Mouse (Mus musculus) ES-CJ7 (cell line): ENCODE results near the gene Gpc6.
A peak's percentile ranks its signal among the peaks of the same experiment; 100 is the strongest.

Experiments
- DNase-seq: peaks from one replicate; pipeline ENCODE4 v3.0.0; 2011; ENCODE audit warnings: low read depth, low spot score

The Gpc6 gene

DNA sequence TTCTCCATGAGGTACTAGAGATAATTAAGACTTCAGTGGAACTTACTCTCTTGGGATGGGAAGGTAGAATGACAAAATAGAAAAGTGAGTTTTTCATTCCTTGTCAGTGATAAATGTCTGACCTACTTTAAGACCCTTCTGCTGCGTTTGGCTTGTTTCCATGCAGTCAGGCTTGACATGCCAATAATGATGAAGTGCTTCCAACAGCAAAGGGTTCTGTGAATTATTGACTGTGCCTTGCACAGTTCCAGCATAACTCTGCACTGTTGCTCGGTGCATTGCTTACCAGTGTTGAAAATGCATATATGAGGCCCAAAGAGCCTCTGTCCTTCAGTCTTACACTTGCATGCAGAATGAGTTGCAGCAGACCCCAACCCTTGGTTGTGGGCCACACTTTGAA is 548.3 kb downstream of the Gpc6 start:
- DNase-seq = no peak

DNA sequence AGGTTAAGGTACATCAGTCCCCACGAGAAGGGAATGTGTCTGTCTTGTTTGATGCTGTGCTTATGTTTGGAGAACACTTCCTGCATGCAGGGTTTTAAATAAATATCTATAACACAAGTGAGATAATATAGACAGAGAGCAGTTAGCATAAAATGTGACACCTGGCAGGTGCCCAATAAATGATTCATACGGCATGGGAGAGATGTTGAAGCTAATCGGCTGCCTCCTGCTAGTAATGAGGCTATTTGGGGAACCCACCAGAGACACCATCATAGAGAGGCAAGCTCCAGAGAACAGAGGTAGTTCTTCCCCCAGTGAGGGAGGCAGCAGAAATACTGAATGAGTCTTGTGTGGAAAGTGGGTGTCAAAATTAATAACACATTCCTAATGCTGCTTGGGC is 553.8 kb downstream of the Gpc6 start:
- no peak for DNase-seq

DNA sequence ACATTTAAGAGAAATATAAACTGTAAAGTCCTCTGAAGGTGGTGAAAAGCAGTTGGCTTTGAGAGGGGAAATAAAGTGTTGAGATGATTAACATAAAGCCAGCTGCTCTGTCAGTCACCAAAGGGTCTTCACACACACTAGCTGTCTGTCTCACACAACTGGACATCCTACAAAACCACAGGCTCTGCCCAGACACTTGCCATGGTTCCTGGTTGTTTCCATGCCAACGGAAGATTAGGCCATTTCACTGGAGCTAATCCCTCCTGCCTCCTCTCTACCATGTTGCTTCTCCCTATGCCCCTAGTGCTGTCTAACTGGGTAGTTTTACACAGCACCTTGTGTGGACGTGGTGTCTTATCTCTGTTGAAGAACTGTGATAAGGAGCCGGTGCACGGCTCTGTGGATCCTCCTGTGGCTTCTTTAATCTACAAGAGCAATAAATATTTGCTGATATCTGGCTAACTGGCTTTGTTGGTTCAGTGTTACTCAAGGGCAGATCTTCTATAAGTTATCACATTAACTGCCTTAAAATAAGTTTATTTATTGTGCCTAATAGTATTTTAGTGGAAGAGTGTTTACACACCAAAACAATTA is 562.1 kb downstream of the Gpc6 start:
- no peak for DNase-seq

DNA sequence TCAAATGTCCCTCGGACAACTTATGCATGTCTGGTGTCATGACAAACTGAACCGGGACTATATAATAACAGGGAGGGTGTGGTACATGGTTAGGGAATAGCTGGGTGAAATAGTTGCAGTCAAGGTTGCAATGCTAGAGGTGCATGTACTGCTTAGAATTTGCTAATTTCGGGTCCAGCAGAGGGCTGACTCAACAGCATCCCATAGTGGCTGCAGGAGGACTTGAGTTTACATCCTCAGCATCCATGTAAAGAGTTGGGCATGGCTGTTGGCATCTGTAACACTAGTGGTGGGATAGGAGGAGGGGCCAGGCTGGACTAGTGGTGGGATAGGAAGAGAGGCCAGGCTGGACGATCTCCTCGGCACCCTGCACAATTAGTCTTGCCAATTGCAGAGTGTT is 565.4 kb downstream of the Gpc6 start:
- peak; percentile 4 for DNase-seq

DNA sequence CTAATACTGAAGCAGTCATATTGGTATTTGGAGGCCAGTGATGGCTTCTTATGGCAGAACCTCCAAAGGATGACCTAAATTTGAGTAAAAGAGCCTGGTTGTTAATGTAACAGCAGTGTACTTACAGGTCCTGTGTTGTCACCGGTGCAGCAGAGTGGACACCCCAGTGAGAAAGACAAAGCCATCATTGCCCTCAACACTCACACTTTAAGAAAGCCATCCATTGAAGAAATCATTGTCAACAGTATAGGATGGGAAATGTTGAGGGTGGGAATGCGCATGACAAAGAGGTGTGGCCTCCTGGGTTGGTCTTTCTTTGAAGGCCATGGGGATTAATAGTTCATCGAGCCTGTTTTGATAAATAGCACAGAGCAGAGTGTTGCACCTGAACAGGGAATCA is 570.0 kb downstream of the Gpc6 start:
- DNase-seq = peak; percentile 7

DNA sequence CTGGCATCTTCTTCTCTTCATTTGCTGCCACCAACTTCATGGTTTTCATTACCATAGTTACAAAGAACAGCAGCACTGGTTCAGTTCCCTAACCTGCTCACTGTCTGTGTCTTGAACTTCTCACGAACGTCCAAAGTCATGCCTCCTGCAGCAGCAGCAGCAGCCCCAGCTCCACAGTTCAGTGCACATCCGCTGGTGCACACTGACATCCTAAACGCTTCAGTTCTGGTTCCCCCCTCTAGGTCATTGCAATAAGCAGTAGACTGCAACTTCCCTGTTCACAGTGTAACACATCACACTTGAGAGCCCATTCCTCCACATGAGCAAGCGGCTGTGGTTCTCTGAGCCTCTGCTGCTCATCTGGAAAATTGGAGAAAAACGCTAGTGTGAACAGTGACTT is 573.7 kb downstream of the Gpc6 start:
- DNase-seq = no peak

DNA sequence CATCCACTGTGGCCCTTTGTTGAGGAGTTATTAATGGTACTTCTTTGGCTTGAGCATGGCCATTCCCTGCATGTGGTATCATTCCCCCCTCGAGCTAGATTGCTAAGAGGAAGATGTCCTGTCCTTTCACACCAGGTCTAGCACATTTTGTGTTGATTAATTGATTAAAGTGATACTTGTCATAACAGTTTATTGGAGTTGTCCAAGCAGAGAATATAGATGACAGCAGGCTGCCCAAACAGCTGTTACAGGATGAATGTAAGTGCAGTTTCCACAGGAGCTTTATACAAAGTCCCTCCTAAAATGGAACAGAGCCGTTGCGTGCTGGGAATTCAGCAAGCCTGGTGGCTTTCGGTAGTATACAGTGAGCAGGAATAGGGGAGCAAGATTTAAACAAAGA is 574.2 kb downstream of the Gpc6 start:
- DNase-seq = no peak

DNA sequence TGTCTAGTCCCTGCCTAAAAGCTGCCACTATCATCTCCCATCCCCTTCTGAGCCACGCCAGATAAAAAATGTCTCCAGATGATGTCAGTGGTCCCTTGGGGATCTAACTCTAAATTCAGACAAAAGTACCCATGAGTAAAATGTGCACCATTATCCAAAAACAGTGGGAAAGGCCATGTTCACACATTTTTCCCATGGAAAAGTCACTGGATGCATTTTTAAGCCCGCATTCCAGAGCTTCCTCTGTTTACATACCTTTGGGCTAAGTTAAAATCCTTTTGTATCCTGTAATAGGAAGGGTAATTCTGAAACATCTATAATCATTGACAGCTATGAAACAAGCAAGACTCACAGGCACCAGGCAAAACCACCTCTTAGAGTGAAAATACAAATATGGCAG is 589.7 kb downstream of the Gpc6 start:
- DNase-seq = no peak

DNA sequence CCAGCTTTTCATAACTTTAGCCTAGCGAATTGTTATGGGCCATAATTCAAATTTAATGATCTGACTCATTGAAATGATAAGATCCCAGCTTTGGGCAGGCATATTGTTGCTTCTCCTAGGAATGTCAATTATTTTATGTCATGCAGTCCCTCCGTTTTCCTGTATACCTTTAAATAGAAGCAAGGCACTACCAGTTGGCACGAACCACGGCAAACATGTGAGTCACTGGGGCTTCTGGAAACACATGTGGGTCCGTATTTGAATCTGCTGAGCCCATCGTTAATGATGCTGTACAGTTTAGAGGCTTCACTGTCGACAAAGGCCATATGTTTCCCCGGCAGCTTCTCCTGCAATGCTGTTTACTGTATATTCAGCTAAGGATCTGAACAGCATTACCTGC is 594.5 kb downstream of the Gpc6 start:
- no peak for DNase-seq

DNA sequence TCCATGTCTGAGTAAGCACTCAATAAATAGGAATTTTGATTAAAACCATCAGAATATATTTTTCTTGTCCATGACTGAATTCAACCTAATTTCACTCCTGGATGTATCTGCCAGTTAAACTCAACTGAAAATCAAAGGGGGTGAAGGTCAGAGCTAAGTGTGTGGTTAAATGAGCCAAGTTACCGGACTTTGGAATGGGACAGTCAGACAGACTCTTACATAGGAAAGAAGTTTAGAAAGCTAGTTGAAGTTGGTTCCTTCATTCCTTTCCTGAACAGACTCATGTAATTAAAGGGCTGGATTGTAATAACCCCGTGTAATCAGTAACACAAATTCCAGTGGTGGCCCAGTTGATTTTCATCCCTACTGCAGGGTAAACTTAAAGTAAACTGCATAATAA is 595.6 kb downstream of the Gpc6 start:
- no peak for DNase-seq

DNA sequence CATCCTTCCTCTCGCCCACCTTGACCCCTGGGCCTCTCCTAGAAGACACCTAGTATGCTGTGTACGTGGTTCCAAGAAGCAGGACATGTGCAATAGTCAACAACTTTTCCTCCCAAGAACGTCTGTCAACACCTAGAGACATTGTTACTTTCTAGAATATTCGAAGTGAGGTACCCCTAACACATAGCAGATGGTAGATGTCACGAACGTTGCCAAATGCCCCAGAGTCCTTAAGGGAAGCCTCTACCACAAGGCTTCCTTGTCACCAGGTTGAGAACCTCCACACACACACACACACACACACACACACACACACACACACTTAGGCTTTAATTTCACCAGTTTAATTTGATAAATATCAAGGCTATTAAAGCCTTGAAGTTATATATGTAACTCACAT is 600.0 kb downstream of the Gpc6 start:
- no peak for DNase-seq

DNA sequence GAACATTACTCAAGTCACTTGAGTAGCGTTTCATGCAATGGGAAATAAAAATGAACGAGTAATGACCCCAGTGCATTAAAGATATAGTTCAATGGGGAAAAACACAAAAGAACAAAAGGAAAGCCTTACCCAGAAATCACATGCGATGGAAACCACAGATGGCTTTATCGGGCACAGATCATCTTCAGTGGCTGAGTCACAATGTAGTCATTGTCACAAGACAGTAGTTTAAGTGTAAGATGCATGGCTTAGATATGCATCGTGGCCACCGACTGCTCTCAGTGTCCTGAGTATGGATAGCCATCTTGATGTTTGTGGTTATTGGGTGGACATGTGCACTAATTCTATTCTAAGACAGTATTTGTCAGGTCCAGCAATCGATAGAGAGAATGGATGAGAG is 601.9 kb downstream of the Gpc6 start:
- no peak for DNase-seq

DNA sequence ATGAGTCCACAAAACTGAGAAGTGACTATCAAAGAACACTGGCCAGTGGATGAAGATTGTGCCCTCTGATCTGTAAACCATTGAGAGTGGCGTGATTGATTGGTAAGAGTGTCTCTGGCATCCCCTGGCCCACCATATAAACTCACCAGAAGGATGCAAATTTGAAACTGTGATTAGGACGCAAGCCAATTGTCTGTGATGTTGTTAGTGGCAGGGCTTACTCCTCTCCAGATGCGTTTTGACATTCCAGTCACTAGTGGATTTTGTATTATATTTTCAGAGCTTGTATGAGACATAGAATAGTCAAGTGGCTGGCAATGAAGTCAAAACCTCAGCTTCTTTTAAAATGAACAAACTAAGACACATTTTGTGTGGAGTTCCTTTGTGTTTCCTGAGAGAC is 604.3 kb downstream of the Gpc6 start:
- no peak for DNase-seq

DNA sequence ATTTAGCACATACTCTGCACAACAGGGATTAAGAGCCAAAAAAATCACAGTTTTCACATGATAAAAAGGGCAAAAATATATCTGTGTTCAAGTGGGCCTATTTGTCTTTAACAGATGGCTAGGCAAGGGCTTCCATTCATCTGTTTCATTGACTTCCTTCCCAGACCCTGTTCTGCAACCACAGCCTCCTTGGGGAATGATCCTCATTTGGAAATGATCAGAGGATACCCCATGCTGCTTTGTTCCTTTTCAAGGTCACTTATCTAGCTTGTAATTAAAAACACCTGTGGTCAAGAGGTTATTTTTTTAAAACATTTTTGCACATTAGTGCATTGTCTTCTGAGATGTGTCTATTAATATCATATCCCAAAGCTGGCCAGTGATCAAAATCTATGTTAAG is 627.7 kb downstream of the Gpc6 start:
- no peak for DNase-seq

DNA sequence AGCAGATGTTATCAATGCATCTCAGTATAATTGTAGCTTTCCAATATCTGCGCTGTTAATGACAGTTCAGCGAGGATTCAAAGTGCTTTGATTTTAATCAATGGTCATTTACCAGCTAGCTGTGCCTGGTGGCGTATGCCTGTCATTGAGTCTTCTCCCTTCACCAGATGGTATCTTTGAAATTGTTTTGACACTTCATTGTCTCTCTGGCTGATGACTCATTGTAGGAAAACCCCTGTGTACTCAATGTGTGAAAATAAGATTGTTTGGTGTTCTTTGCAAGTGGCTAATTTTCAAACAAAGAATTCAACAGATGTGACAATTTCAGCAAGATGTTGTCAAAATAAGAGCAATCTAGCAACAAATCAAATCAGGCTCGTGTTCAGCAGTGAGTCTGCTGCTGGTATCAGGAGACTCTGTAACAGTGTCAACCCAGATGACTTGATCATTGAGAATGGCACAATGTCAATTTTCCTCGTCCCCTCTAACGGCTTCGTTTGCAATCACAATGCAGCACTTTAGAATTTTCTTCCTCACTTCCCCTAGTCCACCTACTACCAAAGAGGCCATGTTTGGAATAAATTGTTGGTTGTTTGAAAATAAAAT is 631.7 kb downstream of the Gpc6 start:
- DNase-seq = no peak

DNA sequence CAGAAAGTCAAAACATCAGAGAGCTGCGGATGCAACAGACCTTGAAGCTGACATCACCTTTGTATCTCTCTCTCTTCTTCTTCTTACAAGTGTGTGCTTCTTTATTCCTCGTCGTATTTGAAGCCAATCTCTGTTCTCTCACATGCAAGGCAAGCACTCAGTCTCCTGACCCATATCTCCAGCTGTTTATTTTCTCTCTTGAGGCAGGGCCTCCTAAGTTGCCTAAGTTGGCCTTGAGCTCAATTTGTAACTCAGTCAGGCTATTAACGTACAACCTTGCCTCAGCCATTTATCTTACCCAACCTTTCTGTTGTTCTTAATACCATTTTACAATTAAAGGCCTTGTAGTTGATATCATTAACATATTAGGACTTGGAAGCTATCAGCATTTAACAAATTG is 637.0 kb downstream of the Gpc6 start:
- DNase-seq = no peak

DNA sequence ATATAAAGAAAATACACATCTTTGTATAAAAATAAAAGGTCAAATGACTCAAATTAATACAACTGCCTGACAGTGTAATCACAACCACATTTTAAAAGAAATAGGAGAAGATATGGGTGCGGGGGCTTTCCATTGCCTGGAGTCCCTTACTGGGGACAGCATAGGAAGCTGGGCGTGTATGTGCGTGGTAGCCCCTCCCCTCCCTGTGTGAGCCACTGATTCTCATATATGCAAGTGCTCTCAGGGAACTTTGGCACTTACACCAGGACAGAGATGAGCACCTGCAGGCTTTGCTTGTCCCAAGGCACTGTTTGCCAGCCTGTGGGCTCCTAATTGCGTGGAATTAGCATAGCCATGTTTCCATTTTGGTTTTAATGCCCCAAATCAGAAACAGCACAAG is 644.2 kb downstream of the Gpc6 start:
- DNase-seq = no peak

DNA sequence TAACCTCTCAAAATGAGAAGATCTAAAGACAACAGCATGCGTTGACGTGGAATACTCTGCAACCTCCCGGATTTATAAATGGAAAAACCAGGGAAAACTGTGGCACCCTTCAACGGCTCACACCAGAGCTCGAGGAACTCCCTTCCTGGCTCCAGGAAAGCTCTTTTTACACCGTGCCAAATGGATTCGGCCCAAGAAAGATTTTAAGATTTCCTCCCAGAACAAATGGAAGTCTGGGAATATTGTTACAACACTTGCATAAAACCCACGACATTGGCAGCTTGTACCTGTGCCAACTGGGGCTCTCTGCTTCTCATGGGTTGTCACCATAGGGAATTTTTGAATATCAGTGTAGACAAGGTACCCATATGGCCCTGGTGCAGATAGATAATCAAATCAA is 647.1 kb downstream of the Gpc6 start:
- DNase-seq = no peak

DNA sequence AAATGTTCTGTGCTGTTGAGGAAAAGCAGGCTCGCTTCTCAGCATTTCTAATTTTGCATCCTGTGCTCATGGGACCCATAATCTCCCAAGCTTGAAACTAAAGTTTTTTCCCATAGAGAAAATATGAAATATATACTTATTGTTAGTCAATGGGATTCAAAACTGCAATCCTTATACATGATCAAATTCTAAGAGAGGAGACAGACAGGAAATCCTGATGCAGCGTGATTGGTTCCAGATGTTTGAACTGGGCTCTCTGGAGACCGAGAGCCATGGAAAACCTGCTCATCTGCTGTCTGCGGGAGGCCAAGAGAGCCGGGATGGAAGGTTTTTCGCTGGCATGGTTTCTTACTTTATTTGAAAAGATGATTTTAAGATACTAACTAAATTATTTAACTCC is 649.1 kb downstream of the Gpc6 start:
- DNase-seq = no peak

DNA sequence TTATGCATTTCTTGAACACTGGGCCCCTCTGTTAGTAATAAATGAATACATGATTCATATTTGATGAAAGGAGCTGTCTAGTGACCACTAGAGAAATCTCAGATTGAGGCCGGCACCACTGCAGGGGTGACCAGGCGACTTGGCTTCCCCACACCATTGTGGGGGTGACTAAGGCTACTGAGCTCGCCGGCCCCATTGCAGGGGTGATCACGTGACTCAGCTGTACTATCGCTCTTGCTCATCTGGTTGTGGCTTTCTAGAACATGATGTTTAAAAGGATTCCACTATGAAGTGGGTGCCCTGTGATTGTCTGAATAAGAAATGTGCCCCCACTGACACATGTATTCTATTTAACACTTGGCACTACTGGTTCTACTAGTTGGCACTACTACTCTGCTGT is 656.6 kb downstream of the Gpc6 start:
- DNase-seq = no peak

DNA sequence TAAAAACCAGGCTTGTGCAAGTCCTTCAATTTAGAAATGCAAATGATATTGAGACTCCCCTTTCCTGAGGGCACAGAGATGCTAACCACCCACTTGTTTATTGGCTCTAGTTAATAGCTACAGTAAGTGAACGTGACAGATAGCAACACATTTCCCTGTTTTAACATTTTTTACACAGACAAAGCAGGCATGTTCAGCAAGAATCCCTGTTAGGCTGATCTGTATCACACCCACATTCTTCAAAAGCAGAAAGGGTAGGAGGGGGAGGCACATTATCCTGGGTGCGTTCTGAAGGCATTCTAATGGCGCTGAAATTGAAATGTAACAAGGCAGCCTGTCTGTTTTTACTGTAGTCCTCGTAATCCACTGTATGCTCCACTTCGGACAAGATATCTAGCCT is 674.6 kb downstream of the Gpc6 start:
- no peak for DNase-seq

DNA sequence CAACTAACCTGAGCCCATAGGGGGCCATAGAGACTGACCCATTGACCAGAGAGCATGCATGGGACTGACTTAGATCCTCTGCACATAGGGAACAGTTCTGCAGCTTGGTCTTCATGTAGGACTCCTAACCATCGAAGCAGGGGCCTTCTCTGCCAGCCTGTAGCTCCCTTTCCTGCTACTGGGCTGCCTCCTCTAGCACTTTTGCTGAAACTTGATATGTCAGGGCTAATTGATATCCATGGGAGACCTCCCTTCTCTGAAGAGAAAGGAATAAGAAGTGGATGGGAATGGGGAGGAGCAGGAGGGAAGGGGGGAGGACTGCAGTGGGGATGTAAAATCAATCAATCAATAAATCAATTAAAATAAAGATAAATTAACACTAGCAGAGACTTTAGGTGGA is 678.7 kb downstream of the Gpc6 start:
- DNase-seq = no peak

DNA sequence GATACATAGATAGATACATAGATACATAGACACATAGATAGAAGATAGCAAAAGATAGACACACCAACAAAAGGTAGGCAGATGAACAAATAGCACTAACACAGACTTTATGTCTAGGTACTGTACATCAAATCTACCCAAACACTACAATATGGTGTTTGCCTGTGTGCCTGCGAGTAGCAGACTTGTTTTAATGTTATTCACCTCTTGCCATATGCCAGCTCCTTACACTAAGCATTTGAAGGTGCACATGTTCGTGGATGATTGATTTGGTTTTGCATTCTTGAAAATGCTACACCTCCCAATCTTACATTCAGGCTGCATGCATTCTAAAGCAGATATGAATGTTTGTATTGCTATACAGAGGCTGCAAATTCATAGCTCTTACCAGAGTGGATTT is 680.6 kb downstream of the Gpc6 start:
- no peak for DNase-seq

DNA sequence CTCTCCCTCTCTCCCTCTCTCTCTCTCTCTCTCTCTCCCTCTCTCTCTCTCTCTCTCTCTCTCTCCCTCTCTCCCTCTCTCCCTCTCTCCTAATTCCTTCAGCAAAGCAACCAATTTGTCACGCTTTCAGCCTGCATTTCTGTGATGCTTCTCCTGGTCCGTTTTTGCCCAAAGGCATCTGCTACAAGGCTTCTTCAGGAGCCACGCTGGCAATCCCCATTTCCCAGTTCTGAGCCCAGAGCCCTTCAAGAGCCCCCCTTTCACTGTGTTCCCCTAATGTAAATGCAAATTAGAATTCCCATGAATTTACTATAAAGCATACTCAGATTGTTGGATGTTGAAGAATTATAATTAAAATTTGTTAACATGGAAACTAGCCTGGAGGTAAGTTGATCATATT is 686.0 kb downstream of the Gpc6 start:
- DNase-seq = no peak
